Mouse (Mus musculus): ENCODE data around the gene Ncr1. TPM values are rescaled to one million over a fixed set of nuclear protein-coding genes. Genes with fewer than 3 reads are reported as not detected.
"Not testable (repeated sequence)": the region's sequence is repeated elsewhere in the genome, so short reads cannot be mapped to it uniquely, and the experiment has no call there.

Ncr1 gene
- polyA plus RNA-seq (2015; fragmentation: Nextera tagmentation; extraction: Ambion mirVana) = not detected in 2 replicates

GRCm38 (mm10) chr7:4337509-4337908 is at the start of gene Ncr1:
TSS of gene Ncr1 (plus strand) at chr7:4337724.
- H3K9ac ChIP-seq (ENCODE audit: low read depth, low read length) = no peak within 1 kb of the TSS
- H3K4me3 ChIP-seq (ENCODE audit: low read depth, low read length) = no peak within 1 kb of the TSS
- H3K4me2 ChIP-seq (replicated peaks; ENCODE audit: low read depth) = no peak within 1 kb of the TSS
- no peaks in the 10 kb centered on the region for H3K9me3 ChIP-seq (ENCODE audit: control insufficient read depth)
- no peak within 1 kb of the TSS for H3K27ac ChIP-seq (ENCODE audit: low read depth, low read length)
- no peaks in the 10 kb centered on the region for H3K36me3 ChIP-seq (ENCODE audit: control insufficient read depth, insufficient read depth)
- no peaks in the 10 kb centered on the region for H3K4me1 ChIP-seq (replicated peaks; ENCODE audit: control insufficient read depth, insufficient read depth, low read length)
- H3K27me3 ChIP-seq (replicated peaks; ENCODE audit: control insufficient read depth, insufficient read depth, low read length) = no peaks in the 10 kb centered on the region
- TF ChIP-seq CTCF (IDR thresholded peaks at IDR 0.05; ENCODE audit: low read depth) = no peak
- no peak for ATAC-seq

DNA sequence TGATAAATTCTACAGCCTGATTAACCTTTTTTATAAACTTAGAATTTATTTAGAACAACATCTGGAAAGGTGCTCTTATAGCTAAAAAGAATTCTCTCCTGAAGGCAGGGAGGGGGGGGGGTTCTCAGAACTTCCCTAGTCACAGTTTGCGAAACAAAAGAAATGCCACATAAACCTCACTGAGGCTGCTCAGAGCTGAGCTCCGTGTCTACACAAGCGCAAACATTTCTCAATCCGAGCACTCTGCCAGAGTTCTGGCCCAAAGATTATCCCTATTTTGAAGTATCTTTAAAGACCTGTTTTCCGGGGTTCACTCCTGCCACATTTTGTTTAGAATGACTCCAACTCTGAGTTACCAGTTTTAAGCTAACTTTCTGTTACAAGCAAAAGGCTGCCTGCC is 44.9 kb upstream of the Ncr1 start:
- Histone ChIP-seq H3K9me3 (ENCODE audit: control insufficient read depth) (no peaks in the 10 kb centered on the region), H3K4me2 (replicated peaks; ENCODE audit: low read depth) (no peak overlapping the region), H3K9ac (ENCODE audit: low read depth, low read length) (no peak overlapping the region), H3K4me1 (replicated peaks; ENCODE audit: control insufficient read depth, insufficient read depth, low read length) (no peaks in the 10 kb centered on the region), H3K4me3 (ENCODE audit: low read depth, low read length) (no peak overlapping the region), H3K27ac (ENCODE audit: low read depth, low read length) (no peak overlapping the region), H3K27me3 (replicated peaks; ENCODE audit: control insufficient read depth, insufficient read depth, low read length) (no peaks in the 10 kb centered on the region), H3K36me3 (ENCODE audit: control insufficient read depth, insufficient read depth) (no peaks in the 10 kb centered on the region)
- no peak for TF ChIP-seq CTCF (IDR thresholded peaks at IDR 0.05; ENCODE audit: low read depth)
- 77% methylated on average over 5 of the region's 5 CpGs for WGBS
- ATAC-seq = no peak

- Histone ChIP-seq H3K4me3 (ENCODE audit: low read depth, low read length) (no peak overlapping the region), H3K9me3 (ENCODE audit: control insufficient read depth) (no peaks in the 10 kb centered on the region), H3K36me3 (ENCODE audit: control insufficient read depth, insufficient read depth) (no peaks in the 10 kb centered on the region), H3K4me1 (replicated peaks; ENCODE audit: control insufficient read depth, insufficient read depth, low read length) (no peaks in the 10 kb centered on the region), H3K27me3 (replicated peaks; ENCODE audit: control insufficient read depth, insufficient read depth, low read length) (no peaks in the 10 kb centered on the region), H3K27ac (ENCODE audit: low read depth, low read length) (no peak overlapping the region), H3K9ac (ENCODE audit: low read depth, low read length) (no peak overlapping the region), H3K4me2 (replicated peaks; ENCODE audit: low read depth) (no peak overlapping the region)
- no peak for ATAC-seq
- 34% methylated on average over 1 of the region's 1 CpGs for WGBS
- TF ChIP-seq CTCF (IDR thresholded peaks at IDR 0.05; ENCODE audit: low read depth) = peak; percentile 68
These were observed 40.3 kb upstream of the Ncr1 start for GRCm38 (mm10) chr7:4297189-4297588.

- no peak for ATAC-seq
- TF ChIP-seq CTCF (IDR thresholded peaks at IDR 0.05; ENCODE audit: low read depth) = no peak
- no peak overlapping the region for H3K9ac ChIP-seq (ENCODE audit: low read depth, low read length)
These were observed 37.4 kb upstream of the Ncr1 start for GRCm38 (mm10) chr7:4300166-4300565.

GRCm38 (mm10) chr7:4303457-4303856 is 34.1 kb upstream of the Ncr1 start:
- Histone ChIP-seq H3K36me3 (ENCODE audit: control insufficient read depth, insufficient read depth) (no peaks in the 10 kb centered on the region), H3K27me3 (replicated peaks; ENCODE audit: control insufficient read depth, insufficient read depth, low read length) (no peaks in the 10 kb centered on the region), H3K4me1 (replicated peaks; ENCODE audit: control insufficient read depth, insufficient read depth, low read length) (no peaks in the 10 kb centered on the region), H3K9ac (ENCODE audit: low read depth, low read length) (no peak overlapping the region), H3K4me2 (replicated peaks; ENCODE audit: low read depth) (no peak overlapping the region), H3K27ac (ENCODE audit: low read depth, low read length) (no peak overlapping the region), H3K9me3 (ENCODE audit: control insufficient read depth) (no peaks in the 10 kb centered on the region), H3K4me3 (ENCODE audit: low read depth, low read length) (no peak overlapping the region)
- no peak for TF ChIP-seq CTCF (IDR thresholded peaks at IDR 0.05; ENCODE audit: low read depth)
- ATAC-seq = no peak
- 88% methylated on average over 1 of the region's 1 CpGs for WGBS

More at GRCm38 (mm10) chr7:4300166-4300565, 37.4 kb upstream of the Ncr1 start:
- Histone ChIP-seq H3K9me3 (ENCODE audit: control insufficient read depth) (no peaks in the 10 kb centered on the region), H3K36me3 (ENCODE audit: control insufficient read depth, insufficient read depth) (no peaks in the 10 kb centered on the region), H3K4me2 (replicated peaks; ENCODE audit: low read depth) (no peak overlapping the region), H3K4me3 (ENCODE audit: low read depth, low read length) (no peak overlapping the region), H3K4me1 (replicated peaks; ENCODE audit: control insufficient read depth, insufficient read depth, low read length) (no peaks in the 10 kb centered on the region), H3K27me3 (replicated peaks; ENCODE audit: control insufficient read depth, insufficient read depth, low read length) (no peaks in the 10 kb centered on the region), H3K27ac (ENCODE audit: low read depth, low read length) (no peak overlapping the region)

DNA sequence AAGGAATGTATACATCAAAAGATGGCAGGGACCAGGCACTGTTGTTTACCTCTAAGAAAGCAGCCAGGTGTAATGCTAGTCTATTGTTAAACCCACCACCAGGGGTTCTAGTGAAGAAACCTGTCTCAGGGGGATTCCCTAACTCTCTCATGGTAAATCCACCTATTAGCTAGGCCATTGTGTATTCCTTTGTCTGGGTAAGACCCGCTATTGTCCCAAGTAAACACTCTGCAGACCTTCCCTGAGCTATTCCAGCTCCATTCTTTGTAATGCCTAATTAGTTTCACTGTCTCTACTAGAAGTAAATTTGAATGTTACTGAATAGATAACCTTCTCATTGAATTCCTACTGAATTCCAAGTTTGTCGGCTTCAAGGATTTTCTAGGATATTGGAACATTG is 24.4 kb upstream of the Ncr1 start:
- WGBS = 79% methylated on average over 2 of the region's 2 CpGs
- H3K4me1 ChIP-seq (replicated peaks; ENCODE audit: control insufficient read depth, insufficient read depth, low read length); ATAC-seq; H3K4me2 ChIP-seq (replicated peaks; ENCODE audit: low read depth); H3K9ac ChIP-seq (ENCODE audit: low read depth, low read length); H3K27me3 ChIP-seq (replicated peaks; ENCODE audit: control insufficient read depth, insufficient read depth, low read length); H3K27ac ChIP-seq (ENCODE audit: low read depth, low read length); H3K9me3 ChIP-seq (ENCODE audit: control insufficient read depth); H3K36me3 ChIP-seq (ENCODE audit: control insufficient read depth, insufficient read depth); H3K4me3 ChIP-seq (ENCODE audit: low read depth, low read length): not testable (repeated sequence)

- not testable (repeated sequence) for H3K9ac ChIP-seq (ENCODE audit: low read depth, low read length); H3K27ac ChIP-seq (ENCODE audit: low read depth, low read length); H3K9me3 ChIP-seq (ENCODE audit: control insufficient read depth); H3K4me1 ChIP-seq (replicated peaks; ENCODE audit: control insufficient read depth, insufficient read depth, low read length); ATAC-seq; H3K27me3 ChIP-seq (replicated peaks; ENCODE audit: control insufficient read depth, insufficient read depth, low read length); H3K36me3 ChIP-seq (ENCODE audit: control insufficient read depth, insufficient read depth); H3K4me2 ChIP-seq (replicated peaks; ENCODE audit: low read depth); H3K4me3 ChIP-seq (ENCODE audit: low read depth, low read length)
- 82% methylated on average over 3 of the region's 3 CpGs for WGBS
These were observed 24.0 kb upstream of the Ncr1 start for GRCm38 (mm10) chr7:4313531-4313930.

Data from intestine, postnatal 0 days (tissue).